Mouse (Mus musculus) E14TG2a.4 (cell line): ENCODE measurements around the gene Cux2.

Source experiments
- CTCF ChIP-seq: conservative IDR thresholded peaks from 2 replicates; pipeline ENCODE4 v1.5.1; 2014; ENCODE audit warnings: low read length
- NANOG ChIP-seq: IDR thresholded peaks from 2 replicates; pipeline ENCODE4 v1.6.1; 2014; ENCODE audit warnings: borderline replicate concordance, low read length, mixed read lengths
- POU5F1 ChIP-seq: IDR thresholded peaks from 2 replicates; pipeline ENCODE4 v1.6.1; 2014; ENCODE audit warnings: low read length, borderline replicate concordance

GRCm38 (mm10) chr5:121967520-121967919 lies 82.4 kb downstream of the Cux2 start:
- TF ChIP-seq CTCF: no peak
- TF ChIP-seq POU5F1: no peak
- TF ChIP-seq NANOG: no peak
